Mouse (Mus musculus) kidney, adult 2 months (tissue): Measurements from ENCODE around the gene Agmo. TPM values are rescaled to one million over a fixed set of nuclear protein-coding genes. Genes with fewer than 3 reads are reported as not detected.

ENCODE experiments used
- DNase-seq: peaks from one replicate; pipeline ENCODE4 v3.0.0; 2021
- H3K27ac ChIP-seq: fragments of 200-500 bp; 2 replicates; pipeline ENCODE4 v1.5.1; 2012; ENCODE audit warnings: low read depth, low read length, control low read depth, inconsistent platforms; ENCODE audit not compliant: insufficient read depth
- H3K27me3 ChIP-seq: fragments of 200-500 bp; replicated peaks from 2 replicates; pipeline ENCODE4 v1.6.1; 2012; ENCODE audit warnings: mild to moderate bottlenecking, moderate library complexity, low read length, inconsistent platforms; ENCODE audit not compliant: control insufficient read depth, insufficient read depth
- H3K36me3 ChIP-seq: fragments of 200-500 bp; 2 replicates; pipeline ENCODE4 v1.6.1; 2012; ENCODE audit warnings: mild to moderate bottlenecking, moderate library complexity, low read length, inconsistent platforms; ENCODE audit not compliant: control insufficient read depth, insufficient read depth
- H3K4me1 ChIP-seq: fragments of 200-500 bp; 2 replicates; pipeline ENCODE4 v1.6.1; 2011; ENCODE audit warnings: low read length; ENCODE audit not compliant: control insufficient read depth, insufficient read depth
- H3K4me3 ChIP-seq: fragments of 200-500 bp; 2 replicates; pipeline ENCODE4 v1.5.1; 2011; ENCODE audit warnings: mild to moderate bottlenecking, low read depth, low read length, control low read depth; ENCODE audit not compliant: insufficient read depth
- CTCF ChIP-seq: fragments of 200-500 bp; conservative IDR thresholded peaks from 2 replicates; pipeline ENCODE4 v1.5.1; 2011; ENCODE audit warnings: low read depth, mild to moderate bottlenecking, control low read depth, low read length, moderate library complexity, mixed read lengths; ENCODE audit not compliant: insufficient read depth, insufficient read length
- POLR2A ChIP-seq: fragments of 200-500 bp; IDR thresholded peaks from one replicate; pipeline ENCODE4 v1.6.1; 2011; ENCODE audit warnings: low read depth, low read length, control low read depth
- WGBS: fragments of 180-500 bp; shearing (Covaris S2); methylation state at CpG from one replicate; pipeline ENCODE4 v1.1.7; 2018; 5-methylcytosine and 5-hydroxymethylcytosine counted together
- polyA plus RNA-seq: library from polyadenylated mRNA; depleted of rRNA; stranded (reverse); fragments of >200 nt; gene quantifications from 2 replicates; pipeline ENCODE4 v1.2.3, GENCODE M21; 2012

The Agmo gene
- polyA plus RNA-seq, 1 experiment, result 5.6 TPM

DNA sequence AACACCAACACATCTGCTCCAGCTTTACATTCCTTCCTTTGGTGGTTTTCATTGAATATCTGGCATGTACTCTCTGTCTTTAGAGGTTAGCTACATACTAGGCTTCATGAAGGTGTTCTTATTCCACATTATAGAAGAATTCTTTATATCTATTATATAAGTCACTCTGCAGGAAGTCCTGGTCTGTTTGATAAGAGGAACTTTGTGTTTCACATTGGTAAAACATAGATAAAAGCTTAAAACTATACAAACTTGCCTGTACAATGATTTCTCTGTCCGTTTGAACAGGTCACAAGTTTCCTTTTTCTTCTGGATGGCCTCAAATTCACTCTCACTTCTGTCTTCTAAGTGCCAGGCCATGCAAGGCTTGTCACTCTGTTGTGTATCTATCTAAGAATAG is 316.8 kb downstream of the Agmo start:
- Histone ChIP-seq H3K4me1 (no peaks in the 10 kb centered on the region), H3K27ac (no peak overlapping the region), H3K4me3 (no peak overlapping the region), H3K36me3 (no peaks in the 10 kb centered on the region), H3K27me3 (no peaks in the 10 kb centered on the region)
- TF ChIP-seq POLR2A, result no peak
- TF ChIP-seq CTCF, result no peak
- DNase-seq, result no peak
- 50% methylated on average over 1 of the region's 1 CpGs for WGBS

DNA sequence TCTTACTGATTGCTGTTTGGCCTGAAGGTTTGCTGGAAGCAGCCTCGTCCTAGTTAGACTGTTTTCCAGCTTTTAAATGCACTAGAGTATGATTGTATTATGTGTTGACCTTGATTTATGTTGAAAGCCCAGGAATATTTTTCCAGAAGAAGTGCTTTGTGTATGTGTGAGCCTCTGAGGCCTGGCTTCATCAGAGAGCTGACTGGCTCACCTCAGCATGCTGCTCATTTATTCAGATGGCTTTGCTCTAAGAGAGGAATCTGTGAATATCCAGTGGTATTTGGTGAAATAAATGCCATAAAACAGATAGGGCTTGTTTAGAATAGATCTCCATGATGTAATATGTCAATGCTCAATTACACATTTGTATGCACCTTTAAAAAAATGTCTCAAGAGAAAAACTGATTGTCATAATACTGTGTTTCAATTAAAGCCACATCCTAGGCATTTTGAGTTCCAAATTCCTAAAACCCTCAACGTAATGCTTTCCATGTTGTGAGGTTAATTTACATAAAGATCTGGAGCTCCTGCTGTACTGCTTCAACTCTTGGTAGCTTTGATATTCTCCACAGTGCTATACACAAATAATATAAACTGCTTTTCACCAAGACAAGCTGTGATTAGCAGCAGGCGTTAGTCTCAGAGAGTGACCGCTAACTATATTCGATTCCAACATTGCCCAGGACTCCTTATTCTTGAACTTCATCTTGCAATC is 324.6 kb downstream of the Agmo start:
- TF ChIP-seq POLR2A, result no peak
- TF ChIP-seq CTCF, result no peak
- 74% methylated on average over 5 of the region's 5 CpGs for WGBS
- no peak for DNase-seq
- no peaks in the 10 kb centered on the region for H3K4me1 ChIP-seq
- no peak overlapping the region for H3K4me3 ChIP-seq
- H3K27ac ChIP-seq, result no peak overlapping the region
- H3K36me3 ChIP-seq, result no peaks in the 10 kb centered on the region
- H3K27me3 ChIP-seq, result no peaks in the 10 kb centered on the region

DNA sequence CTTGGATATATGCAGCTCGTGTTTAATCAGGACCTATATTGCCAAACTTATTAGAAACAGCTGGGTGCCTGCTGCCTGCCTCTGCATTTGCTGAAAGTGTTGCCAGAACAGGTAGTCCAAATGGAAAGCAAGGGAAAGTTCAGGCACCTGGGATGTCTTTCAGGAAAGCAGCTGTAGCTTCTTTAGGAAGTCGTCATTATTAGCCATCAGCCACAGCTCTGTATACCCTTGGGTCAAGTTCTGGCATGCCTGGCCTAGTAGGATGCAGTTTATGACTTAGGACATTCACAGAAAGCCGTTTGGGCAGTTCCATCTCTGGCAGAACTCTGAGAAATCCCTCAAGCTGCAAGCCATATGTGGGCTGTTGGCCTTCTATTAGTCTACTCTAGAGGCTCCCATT is 330.5 kb downstream of the Agmo start:
- DNase-seq, result no peak
- 60% methylated on average over 3 of the region's 3 CpGs for WGBS
- no peaks in the 10 kb centered on the region for H3K4me1 ChIP-seq

DNA sequence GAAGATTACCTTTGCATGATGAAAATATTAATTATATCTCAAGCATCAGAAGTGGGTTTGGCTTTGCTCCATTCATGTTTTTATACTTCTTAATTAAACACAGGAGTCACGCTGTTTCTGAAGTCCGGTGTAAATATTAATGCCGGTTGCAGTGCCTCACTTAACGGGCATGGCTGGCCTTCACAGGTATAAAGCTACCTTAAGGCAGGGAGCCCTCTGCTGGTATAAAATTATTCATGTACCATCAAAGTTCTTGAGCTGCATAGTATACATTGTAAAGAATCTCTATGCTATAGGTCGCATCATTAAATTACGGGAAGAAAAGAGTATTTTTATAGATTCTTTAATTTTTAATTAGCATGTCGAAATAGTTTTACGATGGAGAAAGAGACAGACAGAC is 341.3 kb downstream of the Agmo start:
- Histone ChIP-seq H3K4me1 (no peaks in the 10 kb centered on the region), H3K27ac (no peak overlapping the region), H3K4me3 (no peak overlapping the region), H3K27me3 (no peaks in the 10 kb centered on the region; the same call in 1 of the 2 replicates), H3K36me3 (no peaks in the 10 kb centered on the region)
- DNase-seq, result no peak
- TF ChIP-seq CTCF (no peak), POLR2A (no peak)
- 51% methylated on average over 8 of the region's 8 CpGs for WGBS

More for the DNA sequence above, 330.5 kb downstream of the Agmo start:
- Histone ChIP-seq H3K27ac (no peak overlapping the region), H3K27me3 (no peaks in the 10 kb centered on the region), H3K36me3 (no peaks in the 10 kb centered on the region), H3K4me3 (no peak overlapping the region)
- TF ChIP-seq POLR2A (no peak), CTCF (no peak)

DNA sequence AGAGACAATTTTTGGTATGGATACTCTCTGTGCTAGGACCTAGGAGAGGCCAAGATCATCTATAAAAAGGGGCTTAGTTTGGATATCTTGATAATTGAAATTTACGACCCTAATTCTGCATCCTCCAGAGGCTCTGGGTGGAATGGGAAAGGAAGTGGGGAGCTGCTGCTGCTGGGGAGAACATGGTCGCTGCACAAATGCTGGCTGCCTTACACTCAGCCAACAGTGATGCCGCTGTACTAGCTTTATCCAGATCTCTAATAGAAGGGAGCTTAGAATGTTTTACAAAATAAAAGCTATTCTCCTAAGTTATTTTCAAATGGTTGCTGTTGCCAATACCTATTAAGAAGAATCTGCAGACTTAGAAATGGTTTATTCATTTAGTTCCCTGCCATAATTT is 351.4 kb downstream of the Agmo start:
- 49% methylated on average over 3 of the region's 3 CpGs for WGBS
- DNase-seq, result no peak
- Histone ChIP-seq H3K27ac (no peak overlapping the region), H3K4me3 (no peak overlapping the region), H3K4me1 (no peaks in the 10 kb centered on the region), H3K27me3 (no peaks in the 10 kb centered on the region), H3K36me3 (no peaks in the 10 kb centered on the region)
- no peak for TF ChIP-seq POLR2A

DNA sequence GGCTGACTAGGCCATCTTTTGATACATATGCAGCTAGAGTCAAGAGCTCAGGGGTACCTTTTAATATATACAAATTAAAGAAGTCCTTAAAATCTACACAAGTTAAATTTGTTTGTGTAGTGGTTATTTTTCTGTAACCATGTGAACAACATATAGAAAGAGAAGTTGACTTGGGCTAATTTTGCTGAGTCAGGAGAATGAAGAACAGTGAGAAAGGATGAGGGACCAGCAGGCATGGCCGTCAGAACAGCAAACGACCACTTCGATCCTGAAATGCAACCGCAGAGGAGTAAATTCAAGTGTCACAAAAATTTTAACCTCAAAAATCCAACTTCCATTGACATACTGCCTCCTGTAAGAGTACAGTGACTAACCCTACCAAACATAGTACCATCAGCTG is 371.4 kb downstream of the Agmo start:
- Histone ChIP-seq H3K27ac (no peak overlapping the region), H3K4me3 (no peak overlapping the region), H3K4me1 (no peaks in the 10 kb centered on the region), H3K36me3 (no peaks in the 10 kb centered on the region), H3K27me3 (no peaks in the 10 kb centered on the region)
- no peak for DNase-seq
- TF ChIP-seq CTCF (no peak), POLR2A (no peak)
- 92% methylated on average over 4 of the region's 4 CpGs for WGBS

DNA sequence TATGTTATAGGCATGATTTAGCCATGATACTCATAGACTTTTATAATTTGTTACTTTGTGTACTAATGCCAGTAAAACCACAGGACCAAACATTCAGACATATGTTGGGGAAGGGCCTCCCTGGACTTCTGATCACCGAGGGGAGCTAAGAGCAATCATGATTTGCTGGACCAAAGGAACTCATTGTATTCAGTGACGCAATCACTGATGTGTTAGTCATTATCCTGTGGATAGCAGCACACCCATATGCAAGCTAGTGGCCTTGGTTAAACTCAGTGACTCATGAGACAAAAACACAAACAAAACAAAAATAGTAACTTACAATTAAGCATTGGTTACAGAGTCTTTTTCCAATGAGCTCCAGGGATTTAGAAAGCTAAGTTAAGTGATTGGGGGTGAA is 373.3 kb downstream of the Agmo start:
- no peaks in the 10 kb centered on the region for H3K27me3 ChIP-seq
- 87% methylated on average over 2 of the region's 2 CpGs for WGBS
- no peak overlapping the region for H3K27ac ChIP-seq
- H3K4me3 ChIP-seq, result no peak overlapping the region
- no peak for TF ChIP-seq CTCF
- TF ChIP-seq POLR2A, result no peak
- H3K4me1 ChIP-seq, result no peaks in the 10 kb centered on the region
- DNase-seq, result no peak
- no peaks in the 10 kb centered on the region for H3K36me3 ChIP-seq
